Mouse (Mus musculus): ENCODE data around the gene Msrb2. TPM values are rescaled to one million over a fixed set of nuclear protein-coding genes. Genes with fewer than 3 reads are reported as not detected.

Msrb2 gene
- polyA plus RNA-seq, 1 experiment from 2014 or later: 20.6 TPM

- Histone ChIP-seq H3K4me1 (replicated peaks; ENCODE audit: control insufficient read depth, insufficient read depth, low read length) (no peaks in the 10 kb centered on the region), H3K27me3 (replicated peaks; ENCODE audit: control insufficient read depth, insufficient read depth, low read length) (peaks cover 3% of the 10 kb centered on the region; the same call in 1 of the 2 replicates), H3K27ac (ENCODE audit: low read depth, low read length) (no peak overlapping the region), H3K9ac (ENCODE audit: low read depth, low read length) (no peak overlapping the region), H3K9me3 (ENCODE audit: control insufficient read depth, low read length) (no peaks in the 10 kb centered on the region), H3K4me3 (ENCODE audit: low read depth, low read length) (peak overlapping the region; percentile 18; the same call in 1 of the 2 replicates), H3K36me3 (ENCODE audit: control insufficient read depth, insufficient read depth, low read length) (no peaks in the 10 kb centered on the region), H3K4me2 (peak overlapping the region; percentile 56)
- ATAC-seq (replicated peaks; ENCODE audit: low FRiP score) (no peak), DNase-seq (ENCODE audit: low spot score) (peak; percentile 53)
- WGBS: 19% methylated on average over 19 of the region's 19 CpGs
Measured at GRCm38 (mm10) chr2:19414222-19414965, 43.2 kb downstream of the Msrb2 start.

GRCm38 (mm10) chr2:19415063-19415521, 43.9 kb downstream of the Msrb2 start:
- H3K4me3 ChIP-seq (ENCODE audit: low read depth, low read length): no peak overlapping the region
- H3K36me3 ChIP-seq (ENCODE audit: control insufficient read depth, insufficient read depth, low read length): no peaks in the 10 kb centered on the region
- no peak overlapping the region for H3K27ac ChIP-seq (ENCODE audit: low read depth, low read length)
- 2% methylated on average over 6 of the region's 6 CpGs for WGBS
- no peaks in the 10 kb centered on the region for H3K4me1 ChIP-seq (replicated peaks; ENCODE audit: control insufficient read depth, insufficient read depth, low read length)
- no peak overlapping the region for H3K9ac ChIP-seq (ENCODE audit: low read depth, low read length)
- peak; percentile 39; the same call in 1 of the 2 replicates for ATAC-seq (replicated peaks; ENCODE audit: low FRiP score)
- H3K27me3 ChIP-seq (replicated peaks; ENCODE audit: control insufficient read depth, insufficient read depth, low read length): peaks cover 3% of the 10 kb centered on the region; the same call in 1 of the 2 replicates
- peak overlapping the region; percentile 56 for H3K4me2 ChIP-seq
- DNase-seq (ENCODE audit: low spot score): no peak
- H3K9me3 ChIP-seq (ENCODE audit: control insufficient read depth, low read length): no peaks in the 10 kb centered on the region

- Histone ChIP-seq H3K36me3 (ENCODE audit: control insufficient read depth, insufficient read depth, low read length) (no peaks in the 10 kb centered on the region), H3K27me3 (replicated peaks; ENCODE audit: control insufficient read depth, insufficient read depth, low read length) (peaks cover 3% of the 10 kb centered on the region; the same call in 1 of the 2 replicates), H3K9ac (ENCODE audit: low read depth, low read length) (no peak overlapping the region), H3K27ac (ENCODE audit: low read depth, low read length) (no peak overlapping the region), H3K4me1 (replicated peaks; ENCODE audit: control insufficient read depth, insufficient read depth, low read length) (no peaks in the 10 kb centered on the region), H3K9me3 (ENCODE audit: control insufficient read depth, low read length) (no peaks in the 10 kb centered on the region), H3K4me2 (no peak overlapping the region), H3K4me3 (ENCODE audit: low read depth, low read length) (no peak overlapping the region)
- ATAC-seq (replicated peaks; ENCODE audit: low FRiP score): no peak
- no peak for DNase-seq (ENCODE audit: low spot score)
- 58% methylated on average over 6 of the region's 6 CpGs for WGBS
Measured at GRCm38 (mm10) chr2:19416066-19416465, 44.8 kb downstream of the Msrb2 start.

- ATAC-seq (replicated peaks; ENCODE audit: low FRiP score): no peak
- Histone ChIP-seq H3K4me2 (no peak overlapping the region), H3K36me3 (ENCODE audit: control insufficient read depth, insufficient read depth, low read length) (no peaks in the 10 kb centered on the region), H3K27ac (ENCODE audit: low read depth, low read length) (no peak overlapping the region), H3K4me3 (ENCODE audit: low read depth, low read length) (no peak overlapping the region), H3K27me3 (replicated peaks; ENCODE audit: control insufficient read depth, insufficient read depth, low read length) (peaks cover 3% of the 10 kb centered on the region; the same call in 1 of the 2 replicates), H3K9me3 (ENCODE audit: control insufficient read depth, low read length) (no peaks in the 10 kb centered on the region), H3K9ac (ENCODE audit: low read depth, low read length) (no peak overlapping the region), H3K4me1 (replicated peaks; ENCODE audit: control insufficient read depth, insufficient read depth, low read length) (no peaks in the 10 kb centered on the region)
- 66% methylated on average over 1 of the region's 1 CpGs for WGBS
- no peak for DNase-seq (ENCODE audit: low spot score)
Measured at GRCm38 (mm10) chr2:19419686-19420345, 48.6 kb downstream of the Msrb2 start.

- no peaks in the 10 kb centered on the region for H3K9me3 ChIP-seq (ENCODE audit: control insufficient read depth, low read length)
- ATAC-seq (replicated peaks; ENCODE audit: low FRiP score): no peak
- no peak overlapping the region for H3K4me2 ChIP-seq
- H3K9ac ChIP-seq (ENCODE audit: low read depth, low read length): no peak overlapping the region
- H3K27ac ChIP-seq (ENCODE audit: low read depth, low read length): no peak overlapping the region
- no peak for DNase-seq (ENCODE audit: low spot score)
- no peaks in the 10 kb centered on the region; the same call in none of the 2 replicates for H3K27me3 ChIP-seq (replicated peaks; ENCODE audit: control insufficient read depth, insufficient read depth, low read length)
- H3K4me1 ChIP-seq (replicated peaks; ENCODE audit: control insufficient read depth, insufficient read depth, low read length): no peaks in the 10 kb centered on the region
- no peak overlapping the region for H3K4me3 ChIP-seq (ENCODE audit: low read depth, low read length)
- no peaks in the 10 kb centered on the region for H3K36me3 ChIP-seq (ENCODE audit: control insufficient read depth, insufficient read depth, low read length)
Measured at GRCm38 (mm10) chr2:19422226-19422625, 51.0 kb downstream of the Msrb2 start.

- Histone ChIP-seq H3K27me3 (replicated peaks; ENCODE audit: control insufficient read depth, insufficient read depth, low read length) (no peaks in the 10 kb centered on the region; the same call in none of the 2 replicates), H3K4me3 (ENCODE audit: low read depth, low read length) (no peak overlapping the region), H3K4me1 (replicated peaks; ENCODE audit: control insufficient read depth, insufficient read depth, low read length) (no peaks in the 10 kb centered on the region), H3K4me2 (no peak overlapping the region), H3K9me3 (ENCODE audit: control insufficient read depth, low read length) (no peaks in the 10 kb centered on the region), H3K9ac (ENCODE audit: low read depth, low read length) (no peak overlapping the region), H3K36me3 (ENCODE audit: control insufficient read depth, insufficient read depth, low read length) (no peaks in the 10 kb centered on the region), H3K27ac (ENCODE audit: low read depth, low read length) (no peak overlapping the region)
- ATAC-seq (replicated peaks; ENCODE audit: low FRiP score) (no peak), DNase-seq (ENCODE audit: low spot score) (no peak)
- WGBS: 73% methylated on average over 6 of the region's 6 CpGs
Measured at GRCm38 (mm10) chr2:19423086-19423485, 51.8 kb downstream of the Msrb2 start.

GRCm38 (mm10) chr2:19429031-19429430, 57.8 kb downstream of the Msrb2 start:
- Histone ChIP-seq H3K4me3 (ENCODE audit: low read depth, low read length) (no peak overlapping the region), H3K4me1 (replicated peaks; ENCODE audit: control insufficient read depth, insufficient read depth, low read length) (no peaks in the 10 kb centered on the region), H3K36me3 (ENCODE audit: control insufficient read depth, insufficient read depth, low read length) (no peaks in the 10 kb centered on the region), H3K27ac (ENCODE audit: low read depth, low read length) (no peak overlapping the region), H3K27me3 (replicated peaks; ENCODE audit: control insufficient read depth, insufficient read depth, low read length) (peaks cover 52% of the 10 kb centered on the region), H3K9ac (ENCODE audit: low read depth, low read length) (no peak overlapping the region), H3K9me3 (ENCODE audit: control insufficient read depth, low read length) (no peaks in the 10 kb centered on the region), H3K4me2 (no peak overlapping the region)
- 8% methylated on average over 10 of the region's 10 CpGs for WGBS
- peak; percentile 48 for DNase-seq (ENCODE audit: low spot score)
- ATAC-seq (replicated peaks; ENCODE audit: low FRiP score): no peak

GRCm38 (mm10) chr2:19429691-19430690, 58.8 kb downstream of the Msrb2 start:
- no peak overlapping the region for H3K27ac ChIP-seq (ENCODE audit: low read depth, low read length)
- no peak for DNase-seq (ENCODE audit: low spot score)

More at GRCm38 (mm10) chr2:19429691-19430690, 58.8 kb downstream of the Msrb2 start:
- Histone ChIP-seq H3K9me3 (ENCODE audit: control insufficient read depth, low read length) (no peaks in the 10 kb centered on the region), H3K4me3 (ENCODE audit: low read depth, low read length) (no peak overlapping the region), H3K9ac (ENCODE audit: low read depth, low read length) (no peak overlapping the region), H3K36me3 (ENCODE audit: control insufficient read depth, insufficient read depth, low read length) (no peaks in the 10 kb centered on the region), H3K27me3 (replicated peaks; ENCODE audit: control insufficient read depth, insufficient read depth, low read length) (peaks cover 60% of the 10 kb centered on the region), H3K4me1 (replicated peaks; ENCODE audit: control insufficient read depth, insufficient read depth, low read length) (no peaks in the 10 kb centered on the region), H3K4me2 (no peak overlapping the region)
- WGBS: 7% methylated on average over 31 of the region's 31 CpGs
- no peak for ATAC-seq (replicated peaks; ENCODE audit: low FRiP score)
